ENCODE assay signal across 20 mouse cellular contexts in genomic region chr5:113777728-113778127, GRCm38 (mm10). TPM values are rescaled to one million over a fixed set of nuclear protein-coding genes. Genes with fewer than 3 reads are reported as not detected.
DNase-seq lines count a peak whose midpoint lies in the region.
"Had no signal": no experiment of that assay in that cellular context is flagged by ENCODE, and none has a peak within 500 bp of the region (broad histone marks: within the 10 kb centered on the region; RNA-seq: fewer than 3 reads in every experiment).

No protein-coding gene starts in this region.

- peak; percentile 70 to 87 for DNase-seq in adrenal gland, adult (ENCODE audit: inconsistent age in 2 of 2, low spot score in 1 of 2)
- DNase-seq in adrenal gland, postnatal 14 days = peak; percentile 71
- peak; percentile 41 for DNase-seq in kidney, adult 18-20 months
- peak; percentile 45 for DNase-seq in kidney, postnatal 14 days
- DNase-seq in lung, postnatal 4 days = peak; percentile 30 to 79
- DNase-seq in thymus, postnatal 0 days (ENCODE audit: low spot score) = peak; percentile 61

RNA-seq across cellular contexts. Expression of gene Iscu, which starts 5.2 kb away (rescaled TPM):
- 429 and 451 TPM in 2 replicates for total RNA-seq in adrenal gland, postnatal 14 days (2021)
- 146 and 152 TPM in 2 replicates for polyA plus RNA-seq in thymus, postnatal 0 days (2015; fragmentation: Nextera tagmentation; extraction: Ambion mirVana)

RNA-seq across cellular contexts. Expression of gene Sart3, which starts 5.4 kb away (rescaled TPM):
- 33.8 and 38.4 TPM in 2 replicates for total RNA-seq in adrenal gland, postnatal 14 days (2021)
- polyA plus RNA-seq in thymus, postnatal 0 days (2015; fragmentation: Nextera tagmentation; extraction: Ambion mirVana) = 29.4 and 34.4 TPM in 2 replicates

RNA-seq across cellular contexts. Expression of gene Tmem119, which starts 22.6 kb away (rescaled TPM):
- total RNA-seq in adrenal gland, postnatal 14 days (2021) = 9.6 and 10.9 TPM in 2 replicates
- 6.1 and 7.0 TPM in 2 replicates for polyA plus RNA-seq in thymus, postnatal 0 days (2015; fragmentation: Nextera tagmentation; extraction: Ambion mirVana)

RNA-seq across cellular contexts. Expression of gene Ficd, which starts 42.1 kb away (rescaled TPM):
- 8.2 and 10.4 TPM in 2 replicates for total RNA-seq in adrenal gland, postnatal 14 days (2021)
- 6.0 and 6.3 TPM in 2 replicates for polyA plus RNA-seq in thymus, postnatal 0 days (2015; fragmentation: Nextera tagmentation; extraction: Ambion mirVana)

RNA-seq across cellular contexts. Expression of gene 1700069L16Rik, which starts 53.2 kb away (rescaled TPM):
- not detected in 2 replicates for total RNA-seq in adrenal gland, postnatal 14 days (2021)
- polyA plus RNA-seq in thymus, postnatal 0 days (2015; fragmentation: Nextera tagmentation; extraction: Ambion mirVana) = not detected in 2 replicates
- total RNA-seq: G1E; gastrocnemius, postnatal 10 days; gastrocnemius, postnatal 4 days; heart, adult 18-20 months; heart, postnatal 10 days; heart, postnatal 4 days had no signal
- polyA plus RNA-seq: embryonic facial prominence, embryonic 13.5 days; forebrain, embryonic 12.5 days; forebrain, embryonic 16.5 days; frontal cortex, adult 2 months; G1E; heart, embryonic 10.5 days; heart, embryonic 14.5 days; hindbrain, embryonic 12.5 days; hindbrain, embryonic 16.5 days had no signal

Comparison
In these comparisons a context has a peak if more than half of its experiments do, and no peak if none do; other contexts are left out.
1. Peak in every context shown above with its lines: DNase-seq.